Mouse (Mus musculus) thymus, postnatal 14 days (tissue): ENCODE measurements around the gene Fbxw4.
A peak's percentile ranks its signal among the peaks of the same experiment; 100 is the strongest.
"Not testable (repeated sequence)": the region's sequence is repeated elsewhere in the genome, so short reads cannot be mapped to it uniquely, and the experiment has no call there.

Source experiments
- DNase-seq: peaks from one replicate; pipeline ENCODE4 v3.0.0; 2021

The Fbxw4 gene

GRCm38 (mm10) chr19:45655870-45656269, 4.2 kb downstream of the Fbxw4 start:
- no peak for DNase-seq

- no peak for DNase-seq
These were observed 6.1 kb downstream of the Fbxw4 start for GRCm38 (mm10) chr19:45653986-45654385.

- DNase-seq: peak; percentile 58
These were observed 7.7 kb downstream of the Fbxw4 start for GRCm38 (mm10) chr19:45652286-45652988.

- DNase-seq: no peak
These were observed 8.6 kb downstream of the Fbxw4 start for GRCm38 (mm10) chr19:45651524-45651923.

- no peak for DNase-seq
These were observed 10.3 kb downstream of the Fbxw4 start for GRCm38 (mm10) chr19:45649776-45650175.

GRCm38 (mm10) chr19:45648469-45648868, 11.6 kb downstream of the Fbxw4 start:
- DNase-seq: not testable (repeated sequence)

GRCm38 (mm10) chr19:45646866-45647265, 13.2 kb downstream of the Fbxw4 start:
- no peak for DNase-seq

GRCm38 (mm10) chr19:45640691-45641090, 19.4 kb downstream of the Fbxw4 start:
- DNase-seq: no peak

GRCm38 (mm10) chr19:45635960-45636359, 24.2 kb downstream of the Fbxw4 start:
- DNase-seq: no peak

GRCm38 (mm10) chr19:45631584-45631983, 28.5 kb downstream of the Fbxw4 start:
- peak; percentile 23 for DNase-seq

GRCm38 (mm10) chr19:45630953-45631352, 29.2 kb downstream of the Fbxw4 start:
- peak; percentile 80 for DNase-seq

GRCm38 (mm10) chr19:45629219-45629618, 30.9 kb downstream of the Fbxw4 start:
- peak; percentile 62 for DNase-seq

GRCm38 (mm10) chr19:45628649-45629048, 31.5 kb downstream of the Fbxw4 start:
- no peak for DNase-seq

GRCm38 (mm10) chr19:45627036-45627435, 33.1 kb downstream of the Fbxw4 start:
- DNase-seq: no peak

GRCm38 (mm10) chr19:45623710-45624109, 36.4 kb downstream of the Fbxw4 start:
- DNase-seq: no peak

- no peak for DNase-seq
These were observed 38.0 kb downstream of the Fbxw4 start for GRCm38 (mm10) chr19:45622144-45622543.

GRCm38 (mm10) chr19:45621061-45621460, 39.1 kb downstream of the Fbxw4 start:
- no peak for DNase-seq

GRCm38 (mm10) chr19:45619744-45620501, 40.2 kb downstream of the Fbxw4 start:
- no peak for DNase-seq

- DNase-seq: no peak
These were observed 41.9 kb downstream of the Fbxw4 start for GRCm38 (mm10) chr19:45618184-45618583.

- DNase-seq: no peak
These were observed 43.4 kb downstream of the Fbxw4 start for GRCm38 (mm10) chr19:45616735-45617134.

- no peak for DNase-seq
These were observed 43.9 kb downstream of the Fbxw4 start for GRCm38 (mm10) chr19:45616214-45616518.

- DNase-seq: no peak
These were observed 44.5 kb downstream of the Fbxw4 start for GRCm38 (mm10) chr19:45615415-45616213.

GRCm38 (mm10) chr19:45614928-45615327, 45.2 kb downstream of the Fbxw4 start:
- DNase-seq: no peak

GRCm38 (mm10) chr19:45614375-45614774, 45.7 kb downstream of the Fbxw4 start:
- DNase-seq: no peak
